Mouse (Mus musculus): ENCODE results near the gene Rnf43.

Gene Rnf43

GRCm38 (mm10) chr11:87715999-87716398 lies 53.5 kb downstream of the Rnf43 start:
- DNase-seq, result no peak

- DNase-seq, result no peak
Measured at GRCm38 (mm10) chr11:87719526-87719925, 57.0 kb downstream of the Rnf43 start.

- no peak for DNase-seq
Measured at GRCm38 (mm10) chr11:87720324-87720723, 57.8 kb downstream of the Rnf43 start.

GRCm38 (mm10) chr11:87720839-87721238 lies 58.3 kb downstream of the Rnf43 start:
- DNase-seq, result no peak

GRCm38 (mm10) chr11:87722168-87722567 lies 59.6 kb downstream of the Rnf43 start:
- no peak for DNase-seq

DNA sequence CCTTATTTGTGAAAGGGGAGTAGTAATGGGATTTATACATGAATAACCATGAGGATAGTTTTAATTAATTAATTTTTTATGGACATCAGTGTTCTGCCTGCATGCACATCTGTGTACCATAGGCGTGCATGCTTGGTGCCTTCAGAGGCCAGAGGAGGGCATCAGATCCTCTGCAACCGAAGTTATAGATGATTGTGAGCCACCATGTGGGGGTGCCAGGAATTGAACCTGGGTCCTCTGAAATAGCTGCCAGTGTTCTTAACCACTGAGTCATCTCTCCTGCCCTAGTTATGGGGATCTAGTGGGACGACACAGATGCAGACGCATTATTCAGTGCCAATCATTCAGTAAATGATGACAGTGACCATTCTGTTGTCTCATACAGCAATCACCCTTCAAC lies 60.4 kb downstream of the Rnf43 start:
- no peak for DNase-seq

DNA sequence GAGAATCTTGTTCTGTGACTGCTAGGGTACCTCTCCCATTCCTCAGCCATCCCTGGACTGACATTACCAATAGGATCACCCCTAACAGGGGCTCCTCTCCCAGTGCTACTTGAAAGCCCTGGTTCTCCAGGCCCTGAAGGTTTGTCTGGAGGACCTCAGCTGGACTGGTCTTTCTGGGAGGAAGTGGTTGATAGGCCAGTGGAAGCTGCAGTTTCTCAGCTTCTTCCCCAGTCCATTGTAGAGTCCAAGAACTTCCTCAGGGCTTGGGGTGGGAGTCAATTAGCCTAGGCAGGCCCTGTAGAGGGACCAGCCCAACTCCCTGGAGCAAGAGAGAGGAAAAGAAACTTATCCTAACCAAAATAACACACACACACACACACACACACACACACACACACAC lies 63.0 kb downstream of the Rnf43 start:
- DNase-seq, result no peak

DNA sequence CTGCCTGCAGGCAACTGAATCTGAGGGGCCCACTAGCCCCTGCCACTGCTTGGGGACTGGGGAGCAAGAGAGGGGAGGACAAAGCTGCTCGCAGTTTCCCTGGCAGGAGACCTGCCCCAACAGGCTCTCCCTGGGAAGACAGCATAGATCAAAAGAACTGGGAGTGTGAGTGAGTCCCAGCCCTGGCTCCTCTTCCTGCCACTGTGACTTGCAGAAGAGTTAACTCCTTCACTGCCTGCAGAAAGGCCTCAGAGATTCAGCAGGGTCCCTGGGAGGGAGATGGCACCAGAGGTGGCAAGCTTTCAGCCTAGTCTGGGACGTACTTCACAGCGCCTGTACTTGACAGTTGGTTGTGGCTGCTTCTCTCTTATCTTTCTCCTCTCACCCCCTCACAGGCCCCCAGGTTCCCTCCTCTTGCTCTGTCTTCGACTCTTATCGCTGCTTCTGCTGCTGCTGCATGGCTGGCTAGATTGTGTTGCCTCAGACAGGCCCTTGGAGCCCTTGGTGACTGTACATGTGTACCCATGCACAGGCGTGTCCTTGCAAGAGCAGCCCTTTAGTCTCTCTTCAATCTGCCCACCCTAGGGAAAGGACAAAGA lies 63.5 kb downstream of the Rnf43 start:
- DNase-seq, result peak; percentile 31

GRCm38 (mm10) chr11:87727021-87727420 lies 64.5 kb downstream of the Rnf43 start:
- DNase-seq, result no peak

- no peak for DNase-seq
Measured at GRCm38 (mm10) chr11:87727471-87727870, 64.9 kb downstream of the Rnf43 start.

DNA sequence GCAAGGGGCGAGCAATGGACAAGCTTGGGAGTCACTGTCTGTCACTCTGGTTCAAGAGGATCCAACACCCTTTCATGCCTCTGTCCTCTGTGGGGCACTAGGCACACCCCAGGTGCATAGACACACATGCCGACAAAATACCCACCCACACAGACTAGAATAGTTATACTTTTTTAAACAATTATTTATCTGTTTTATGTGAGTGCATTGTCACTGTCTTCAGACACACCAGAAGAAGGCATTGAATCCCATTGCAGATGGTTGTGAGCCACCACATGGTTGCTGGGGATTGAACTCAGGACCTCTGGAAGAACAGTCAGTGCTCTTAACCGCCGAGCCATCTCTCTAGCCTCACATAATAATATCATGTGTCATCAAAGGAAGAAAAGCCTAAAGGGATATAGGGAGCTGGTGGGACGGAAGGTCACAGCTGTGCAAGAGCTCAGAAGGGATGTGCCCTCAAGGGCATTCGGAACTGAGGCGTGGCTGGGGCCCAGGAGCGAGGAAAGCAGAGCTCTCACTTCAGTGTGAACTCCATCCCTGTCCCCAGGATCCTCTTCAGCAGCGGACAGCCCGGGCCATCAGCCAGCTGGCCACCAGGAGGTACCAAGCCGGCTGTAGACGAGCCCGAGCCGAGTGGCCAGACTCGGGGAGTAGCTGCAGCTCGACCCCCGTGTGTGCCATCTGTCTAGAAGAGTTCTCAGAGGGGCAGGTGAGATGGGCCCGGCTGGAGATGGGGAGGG lies 66.5 kb downstream of the Rnf43 start:
- no peak for DNase-seq

- DNase-seq, result no peak
Measured at GRCm38 (mm10) chr11:87729593-87730185, 67.2 kb downstream of the Rnf43 start.

GRCm38 (mm10) chr11:87730652-87731310 lies 68.3 kb downstream of the Rnf43 start:
- DNase-seq, result no peak

DNA sequence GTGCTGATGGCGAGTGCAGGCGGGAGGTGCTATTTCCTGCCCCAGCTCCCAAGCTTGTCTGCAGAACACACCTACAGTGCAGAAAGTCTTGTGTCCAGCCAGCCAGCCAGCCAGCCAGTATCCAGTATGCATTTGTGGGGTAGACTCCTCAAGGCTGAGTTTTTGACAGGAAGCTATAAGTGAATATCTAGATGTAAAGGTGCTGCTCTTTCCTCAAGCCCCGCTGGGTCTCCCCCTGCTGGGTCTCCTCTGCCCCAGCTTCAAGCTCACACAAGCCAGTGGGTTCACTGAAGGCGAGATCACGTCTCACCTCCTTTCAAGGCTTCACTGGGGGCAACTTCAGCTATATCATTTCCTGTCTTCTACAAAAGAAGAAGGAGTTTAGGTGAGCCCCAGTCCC lies 71.8 kb downstream of the Rnf43 start:
- no peak for DNase-seq

- no peak for DNase-seq
Measured at GRCm38 (mm10) chr11:87735691-87736090, 73.2 kb downstream of the Rnf43 start.

DNA sequence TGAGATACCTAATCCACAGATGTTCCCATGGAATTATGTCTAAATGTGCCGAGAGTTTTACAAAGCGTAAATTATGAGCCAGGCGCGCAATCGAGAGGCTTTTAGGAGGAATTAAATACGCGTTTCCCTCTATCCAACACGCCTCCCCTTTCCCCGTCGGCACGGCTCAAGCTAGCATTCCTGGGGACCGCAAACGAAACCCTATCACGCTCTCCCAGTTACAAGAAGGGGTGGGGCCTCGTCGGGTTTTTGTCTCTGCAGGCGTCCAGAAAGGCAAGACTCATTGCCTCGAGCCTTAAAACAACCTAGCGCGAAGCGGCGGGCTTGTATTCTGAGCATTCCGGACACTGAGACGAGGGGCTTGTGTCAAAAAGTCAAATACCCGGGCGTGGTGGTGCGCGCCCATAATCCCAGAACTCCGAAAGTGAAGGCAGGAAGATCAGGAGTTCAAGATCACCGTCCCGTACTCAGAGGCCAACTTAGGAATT lies 74.2 kb downstream of the Rnf43 start:
- peak; percentile 81 for DNase-seq

DNA sequence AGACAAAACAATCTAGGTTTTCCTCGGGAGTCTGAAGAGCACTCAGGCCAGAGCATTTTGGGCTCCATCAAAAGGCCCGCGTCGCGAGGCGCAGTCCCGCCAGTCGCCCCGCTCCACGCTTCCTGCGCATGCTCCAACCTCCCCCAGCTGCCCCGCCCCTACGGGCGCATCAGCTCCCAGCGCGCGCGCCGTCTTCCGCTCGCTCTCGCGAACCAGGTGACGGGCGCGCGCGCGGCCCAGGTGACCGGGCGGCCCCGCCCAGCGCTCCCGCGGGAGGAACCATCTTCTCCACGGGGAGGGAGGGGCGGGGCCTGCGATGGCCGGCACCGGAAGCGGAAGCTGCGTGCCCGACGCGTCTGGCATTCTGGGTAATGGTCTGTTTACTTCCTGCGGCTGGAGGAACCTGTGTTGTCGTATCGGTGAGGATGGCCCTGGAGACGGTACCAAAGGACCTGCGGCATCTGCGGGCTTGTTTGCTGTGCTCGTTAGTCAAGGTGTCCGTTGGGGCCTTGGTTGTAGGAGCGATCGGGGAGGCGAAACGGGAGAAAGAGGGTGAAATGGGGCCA lies 74.7 kb downstream of the Rnf43 start, which contains the start of gene Supt4a:
Gene Supt4a, plus strand, starts transcription at position 378 of the 566 bp plus-strand sequence.
- peak; percentile 97 for DNase-seq

GRCm38 (mm10) chr11:87743691-87744090 lies 81.2 kb downstream of the Rnf43 start:
- no peak for DNase-seq

- no peak for DNase-seq
Measured at GRCm38 (mm10) chr11:87744964-87745363, 82.4 kb downstream of the Rnf43 start.

DNA sequence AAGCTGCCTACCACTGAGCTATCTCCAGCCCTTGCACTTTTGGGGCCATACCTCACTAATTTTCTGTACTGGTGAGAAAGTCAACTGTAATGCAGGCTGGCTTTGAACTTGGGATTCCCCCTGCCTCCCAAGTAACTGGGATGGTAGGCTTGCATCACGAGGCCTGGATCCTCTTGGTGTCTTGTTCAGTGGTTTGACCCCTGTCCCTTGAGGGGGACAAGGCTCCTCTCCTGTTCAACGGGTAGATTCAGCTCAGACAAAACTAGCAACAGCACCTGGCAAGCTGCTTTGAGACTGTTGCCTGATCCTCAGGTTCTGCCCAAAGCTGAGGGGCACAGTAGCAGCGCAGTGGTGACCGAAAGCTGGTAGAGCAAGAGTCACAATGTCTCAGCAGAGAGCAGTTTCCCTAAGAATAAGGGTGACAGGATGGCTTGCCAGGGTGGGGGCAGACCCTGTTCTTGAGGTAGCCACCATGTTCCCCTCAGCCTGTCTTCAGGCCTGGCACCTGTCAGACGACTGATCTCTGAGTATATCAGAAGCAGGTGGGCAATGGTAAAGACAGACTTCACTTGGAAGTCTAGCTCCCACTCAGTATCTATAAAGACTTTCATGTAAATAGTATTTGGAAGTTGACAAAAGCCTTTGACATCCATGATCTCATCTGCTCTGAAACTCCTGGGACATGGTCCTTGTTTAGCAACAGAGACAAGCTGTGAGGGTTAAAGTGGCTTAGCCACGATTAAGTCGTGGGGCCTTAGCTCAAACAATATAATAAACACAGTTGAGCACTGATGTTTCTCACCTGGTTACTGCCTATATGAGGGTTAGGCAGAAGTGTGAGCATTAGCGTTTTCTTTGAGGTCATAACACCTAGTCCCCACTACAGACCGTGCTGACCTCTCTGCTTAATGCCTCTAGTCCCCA lies 83.4 kb downstream of the Rnf43 start:
- DNase-seq, result no peak

- no peak for DNase-seq
Measured at GRCm38 (mm10) chr11:87747312-87747711, 84.8 kb downstream of the Rnf43 start.

DNA sequence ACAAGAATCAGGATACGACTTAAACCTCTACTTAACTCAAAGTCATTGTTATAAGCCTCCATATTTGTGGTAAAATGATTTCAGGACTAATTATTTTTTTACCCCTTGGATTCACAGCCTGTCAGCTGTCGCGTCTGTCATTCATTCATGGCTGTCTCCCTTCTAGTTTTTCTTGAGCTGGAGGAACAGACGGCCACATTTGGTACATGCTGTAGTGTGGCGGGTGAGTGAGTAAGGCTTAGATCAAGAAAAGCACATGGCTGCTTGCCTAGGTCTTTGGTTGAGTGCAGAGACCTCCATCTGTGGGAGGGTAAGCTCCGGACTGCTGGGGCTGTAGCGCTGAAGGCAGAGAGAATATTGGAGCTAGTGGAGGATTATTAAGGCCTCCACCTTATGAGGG lies 85.2 kb downstream of the Rnf43 start:
- no peak for DNase-seq

Measured in lung, postnatal 10 days (tissue).